Mouse (Mus musculus) cerebellum, adult 2 months (tissue): Measurements from ENCODE around the gene D10Jhu81e. TPM values are rescaled to one million over a fixed set of nuclear protein-coding genes. Genes with fewer than 3 reads are reported as not detected.
"Not testable (repeated sequence)": the region's sequence is repeated elsewhere in the genome, so short reads cannot be mapped to it uniquely, and the experiment has no call there.

Source experiments
- DNase-seq, 2 experiments: peaks; one replicate each; pipeline ENCODE4 v3.0.0; 2021
- H3K27ac ChIP-seq: fragments of 200-500 bp; 2 replicates; pipeline ENCODE4 v1.5.1; 2012; ENCODE audit warnings: low read length, control low read depth, inconsistent platforms; ENCODE audit not compliant: insufficient read depth
- H3K27me3 ChIP-seq: fragments of 200-500 bp; 2 replicates; pipeline ENCODE4 v1.6.1; 2012; ENCODE audit warnings: inconsistent platforms, mild to moderate bottlenecking, low read length, moderate library complexity; ENCODE audit not compliant: control insufficient read depth, insufficient read depth
- H3K4me1 ChIP-seq: fragments of 200-500 bp; 2 replicates; pipeline ENCODE4 v1.6.1; 2011; ENCODE audit warnings: low read length; ENCODE audit not compliant: control insufficient read depth, insufficient read depth
- H3K4me3 ChIP-seq: fragments of 200-500 bp; replicated peaks from 2 replicates; pipeline ENCODE3; 2011; ENCODE audit warnings: mild to moderate bottlenecking, low read depth, low read length, control low read depth; ENCODE audit not compliant: insufficient read depth
- CTCF ChIP-seq: fragments of 200-500 bp; IDR thresholded peaks from 2 replicates; pipeline ENCODE4 v1.5.1; 2011; ENCODE audit warnings: low read depth, mild to moderate bottlenecking, control low read depth, low read length, moderate library complexity, borderline replicate concordance; ENCODE audit not compliant: insufficient read depth
- POLR2A ChIP-seq: fragments of 200-500 bp; IDR thresholded peaks from 2 replicates; pipeline ENCODE4 v1.6.1; 2011; ENCODE audit warnings: low read length, control low read depth, borderline replicate concordance; ENCODE audit not compliant: insufficient read depth
- WGBS: fragments of 180-500 bp; shearing (Covaris S2); methylation state at CpG from one replicate; pipeline ENCODE4 v1.1.7; 2018; 5-methylcytosine and 5-hydroxymethylcytosine counted together
- polyA plus RNA-seq: library from polyadenylated mRNA; depleted of rRNA; stranded (reverse); fragments of >200 nt; gene quantifications from 2 replicates; pipeline ENCODE4 v1.2.3, GENCODE M21; 2012; rRNA removed

D10Jhu81e gene
- polyA plus RNA-seq, result 169 and 172 TPM in 2 replicates

DNA sequence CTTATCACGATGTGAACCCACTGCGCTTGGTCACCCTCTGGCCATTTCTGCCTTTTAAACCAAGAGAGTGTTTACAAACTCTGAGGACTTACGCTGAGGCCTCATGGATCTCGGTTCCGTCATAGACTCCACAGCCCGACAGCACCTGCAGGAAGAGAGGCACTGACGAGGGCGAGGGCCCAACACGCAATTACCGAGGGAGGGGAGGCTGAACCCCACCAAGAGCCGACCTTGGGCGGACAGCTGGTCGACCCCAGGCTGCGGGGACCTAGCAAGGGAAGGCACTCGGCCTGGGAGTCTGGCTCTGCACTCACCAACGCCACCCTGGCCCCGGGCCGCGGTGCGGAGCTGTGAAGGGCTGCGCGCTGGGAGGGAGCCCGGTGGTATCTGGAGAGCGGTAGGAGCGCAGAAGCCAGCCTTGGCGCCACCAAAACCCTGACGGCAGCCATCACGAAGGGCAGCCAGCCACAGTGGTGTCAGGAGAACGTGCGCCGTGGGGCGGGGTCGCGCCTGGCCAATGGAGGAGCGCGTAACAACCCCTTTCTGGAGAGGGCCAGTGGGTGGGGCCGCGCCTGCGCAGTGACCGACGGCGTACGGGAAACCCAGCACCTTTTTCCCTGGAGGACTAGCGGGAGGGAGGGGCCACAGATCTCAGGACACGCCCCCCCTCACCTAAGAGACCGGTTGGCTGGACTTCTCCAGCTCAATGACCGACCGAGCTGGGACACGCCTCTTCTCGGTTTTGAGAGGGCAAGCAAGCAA is at the start of gene D10Jhu81e:
Gene D10Jhu81e, minus strand, starts transcription at position 502 of the 762 bp plus-strand sequence.
- peak within 1 kb of the TSS; percentile 53 for H3K27ac ChIP-seq
- TF ChIP-seq CTCF, result no peak
- peak; percentile 95 for TF ChIP-seq POLR2A
- no peaks in the 10 kb centered on the region for H3K27me3 ChIP-seq
- under 1% methylated on average over 50 of the region's 50 CpGs for WGBS
- peak within 1 kb of the TSS; percentile 86 for H3K4me3 ChIP-seq
- peaks cover 44% of the 10 kb centered on the region for H3K4me1 ChIP-seq
- peak; percentile 100 for DNase-seq

DNA sequence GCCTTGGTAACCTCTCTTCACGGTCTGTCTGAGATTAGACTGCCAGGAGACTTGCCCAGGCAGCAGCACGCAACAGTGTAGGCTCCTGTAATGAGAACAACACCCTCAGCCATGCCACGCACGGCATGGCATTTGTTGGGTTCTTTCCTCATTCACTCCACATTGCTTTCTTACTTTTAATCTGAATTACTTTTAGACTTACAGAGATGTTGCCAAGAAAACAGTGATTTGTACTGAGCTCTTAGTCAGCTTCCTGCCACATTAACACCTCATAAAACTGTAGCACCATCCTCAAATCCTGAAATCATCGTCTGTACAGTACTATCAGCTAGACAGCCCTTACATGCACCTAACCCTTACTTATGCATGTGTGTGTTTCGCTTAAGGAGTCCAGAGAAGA is 49.0 kb upstream of the D10Jhu81e start:
- no peak overlapping the region for H3K4me3 ChIP-seq
- DNase-seq, result no peak
- H3K27me3 ChIP-seq, result no peaks in the 10 kb centered on the region
- TF ChIP-seq POLR2A (no peak), CTCF (no peak)
- WGBS, result 89% methylated on average over 6 of the region's 6 CpGs
- H3K27ac ChIP-seq, result no peak overlapping the region
- H3K4me1 ChIP-seq, result no peaks in the 10 kb centered on the region; the same call in 1 of the 2 replicates

DNA sequence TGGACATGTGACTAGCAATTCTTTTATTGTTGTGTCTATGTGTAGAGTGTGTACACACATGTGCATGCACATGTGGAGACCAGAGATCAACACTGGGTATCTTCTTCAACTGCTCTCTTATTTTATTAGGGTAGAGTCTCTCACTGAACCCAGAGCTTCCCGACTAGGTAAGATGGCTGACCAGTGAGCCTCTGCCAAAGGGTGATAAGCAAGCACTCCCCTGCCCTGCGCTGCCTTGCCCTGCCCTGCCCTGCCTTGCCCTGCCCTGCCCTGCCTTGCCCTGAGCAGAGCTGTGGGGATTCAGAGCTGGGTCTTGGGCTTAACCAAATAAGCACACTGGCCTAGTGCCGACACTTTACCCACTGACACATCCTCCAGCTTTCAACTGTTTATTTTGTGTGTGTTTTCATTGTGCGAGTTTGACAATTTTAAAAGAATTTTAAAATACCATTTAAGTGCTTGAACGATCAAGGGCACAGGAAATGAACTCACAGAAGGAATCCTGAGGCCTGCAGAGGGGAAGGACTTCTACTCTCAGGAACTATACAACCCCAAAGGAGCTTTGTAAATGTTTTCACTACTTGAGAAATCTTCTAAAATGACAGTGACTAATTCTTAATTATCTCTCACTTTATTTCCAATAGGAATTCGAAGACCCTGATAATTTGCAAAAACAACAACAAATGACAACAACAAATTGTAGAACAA is 46.9 kb upstream of the D10Jhu81e start:
- no peak for DNase-seq
- Histone ChIP-seq H3K4me1 (no peaks in the 10 kb centered on the region), H3K4me3 (no peak overlapping the region), H3K27me3 (no peaks in the 10 kb centered on the region), H3K27ac (no peak overlapping the region)
- TF ChIP-seq CTCF (no peak), POLR2A (no peak)
- WGBS, result 91% methylated on average over 6 of the region's 6 CpGs

- 94% methylated on average over 9 of the region's 9 CpGs for WGBS
- H3K27ac ChIP-seq, result no peak overlapping the region
- H3K27me3 ChIP-seq, result no peaks in the 10 kb centered on the region
- H3K4me3 ChIP-seq, result no peak overlapping the region
- DNase-seq, result no peak
- H3K4me1 ChIP-seq, result no peaks in the 10 kb centered on the region
- TF ChIP-seq POLR2A (no peak), CTCF (no peak)
These were observed 44.8 kb upstream of the D10Jhu81e start for GRCm38 (mm10) chr10:78214371-78214770.

DNA sequence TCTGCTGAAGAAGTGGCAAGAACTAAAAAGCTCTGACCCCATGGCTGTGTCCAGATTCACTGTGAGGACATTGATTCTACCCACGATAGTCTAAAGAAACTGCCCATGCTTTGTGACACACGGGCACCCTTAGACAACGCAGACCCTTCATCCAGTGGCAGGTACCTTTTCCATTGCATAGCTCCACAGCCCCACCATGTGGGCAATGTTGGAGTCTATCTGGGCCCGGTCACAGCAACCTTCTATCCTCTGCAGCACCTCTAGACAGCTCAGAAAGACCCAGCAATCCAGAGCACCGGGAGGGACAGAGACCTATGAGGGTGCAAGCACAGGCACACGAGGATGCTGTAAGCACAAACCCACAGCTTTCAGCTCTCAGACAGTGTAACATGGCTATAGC is 41.7 kb upstream of the D10Jhu81e start:
- no peaks in the 10 kb centered on the region for H3K4me1 ChIP-seq
- DNase-seq, result peak in 1 of 2 experiments; percentile 25
- no peaks in the 10 kb centered on the region for H3K27me3 ChIP-seq
- WGBS, result 58% methylated on average over 6 of the region's 6 CpGs
- H3K27ac ChIP-seq, result no peak overlapping the region
- H3K4me3 ChIP-seq, result no peak overlapping the region
- TF ChIP-seq POLR2A (no peak), CTCF (peak; percentile 30; the same call in 1 of the 2 replicates)

DNA sequence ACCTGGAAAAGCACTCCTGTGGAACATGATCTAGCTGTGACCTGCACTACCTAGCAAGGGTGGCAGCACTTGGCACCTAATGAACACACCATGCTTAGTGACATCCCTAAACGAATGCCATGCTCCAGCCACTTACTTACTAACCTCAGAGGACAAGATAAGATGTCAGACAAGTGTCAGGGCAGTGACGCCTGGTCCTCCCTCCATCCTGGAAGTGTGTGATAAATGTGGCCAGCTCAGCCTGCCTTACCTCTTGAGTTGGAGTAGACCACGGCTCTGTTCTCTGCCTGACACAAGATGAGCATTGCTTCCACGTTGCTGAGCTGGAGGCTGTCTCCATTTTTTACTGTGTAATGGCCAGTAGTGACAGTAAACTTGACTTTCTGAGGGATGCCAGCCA is 31.6 kb upstream of the D10Jhu81e start:
- Histone ChIP-seq H3K4me1 (no peaks in the 10 kb centered on the region), H3K27ac (no peak overlapping the region), H3K4me3 (no peak overlapping the region), H3K27me3 (no peaks in the 10 kb centered on the region)
- 87% methylated on average over 4 of the region's 4 CpGs for WGBS
- TF ChIP-seq POLR2A (no peak), CTCF (no peak)
- no peak for DNase-seq

DNA sequence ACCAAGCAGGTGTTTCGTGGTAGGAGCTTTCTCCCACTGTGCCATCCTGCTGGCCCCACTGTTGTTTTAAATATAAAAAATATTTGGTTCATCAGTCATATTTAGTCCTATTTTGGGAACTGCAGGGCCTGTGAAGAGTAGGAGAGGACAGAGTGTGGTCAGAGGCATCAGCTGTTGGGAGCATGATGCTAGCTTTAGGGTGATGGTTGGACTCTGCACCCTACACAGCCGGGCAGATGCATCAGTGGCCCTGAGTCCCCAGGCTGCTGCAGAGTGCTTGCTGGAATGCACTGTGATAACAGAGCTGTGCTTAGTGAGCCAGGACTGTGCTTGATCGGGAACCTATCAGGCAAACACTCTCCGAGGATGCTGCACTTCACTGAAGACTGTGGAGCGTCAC is 23.4 kb upstream of the D10Jhu81e start:
- Histone ChIP-seq H3K27me3 (no peaks in the 10 kb centered on the region), H3K4me3 (no peak overlapping the region)
- 93% methylated on average over 5 of the region's 5 CpGs for WGBS

GRCm38 (mm10) chr10:78186076-78186475 is 16.5 kb upstream of the D10Jhu81e start:
- whole genome bisulfite sequencing, result 93% methylated on average over 4 of the region's 4 CpGs
- not testable (repeated sequence) for DNase-seq, H3K27me3 ChIP-seq, H3K4me3 ChIP-seq, H3K27ac ChIP-seq, H3K4me1 ChIP-seq

More for the DNA sequence above, 23.4 kb upstream of the D10Jhu81e start:
- TF ChIP-seq CTCF (no peak), POLR2A (no peak)
- Histone ChIP-seq H3K27ac (no peak overlapping the region), H3K4me1 (no peaks in the 10 kb centered on the region)
- no peak for DNase-seq
